Mouse (Mus musculus) megakaryocyte-erythroid progenitor cell, adult 5 weeks (primary cell): ENCODE data around the gene Mageb5. TPM values are rescaled to one million over a fixed set of nuclear protein-coding genes. Genes with fewer than 3 reads are reported as not detected.

Experiments used
- polyA plus RNA-seq: library from polyadenylated mRNA; stranded (reverse); fragments of >175 nt; gene quantifications from 2 replicates; pipeline ENCODE4 v1.2.3, GENCODE M21; 2012

Mageb5 gene
- not detected in 2 replicates for polyA plus RNA-seq

GRCm38 (mm10) chrX:91782918-91783317 lies at the start of gene Mageb5:
TSS of gene Mageb5 (minus strand) at chrX:91783018.

Other genes with a start within 250 kb of the Mageb5 start
- gene 1700084M14Rik, start 207.1 kb downstream of the Mageb5 start, polyA plus RNA-seq, result not detected in 2 replicates
- gene Gm14781, start 150.8 kb downstream of the Mageb5 start, polyA plus RNA-seq, result not detected in 2 replicates
- gene Mageb1, start 233.3 kb upstream of the Mageb5 start, polyA plus RNA-seq, result not detected in 2 replicates